Mouse (Mus musculus): Measurements from ENCODE around the gene Krt6b. TPM values are rescaled to one million over a fixed set of nuclear protein-coding genes. Genes with fewer than 3 reads are reported as not detected.
A peak's percentile ranks its signal among the peaks of the same experiment; 100 is the strongest.

Krt6b gene
- polyA plus RNA-seq, 1 experiment = not detected

DNA sequence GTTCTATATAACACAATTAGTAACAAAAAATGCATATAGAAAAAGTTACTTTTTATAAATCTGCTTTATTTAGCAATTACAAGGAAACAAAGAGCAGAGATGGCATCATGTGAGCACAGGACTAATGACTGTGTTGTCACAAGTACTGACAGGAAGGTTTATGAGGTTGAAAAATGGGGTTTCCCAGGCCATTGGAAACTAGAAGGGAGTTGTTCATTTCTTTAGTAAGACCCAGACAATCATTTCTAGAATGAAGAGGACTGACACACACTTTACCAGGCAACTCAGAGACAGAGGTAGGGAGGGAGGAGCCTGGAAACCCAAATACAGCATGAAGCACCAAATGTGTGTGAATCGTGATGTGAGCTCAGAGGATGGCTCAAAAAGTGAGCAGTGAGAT is 4.1 kb downstream of the Krt6b start:
- H3K4me1 ChIP-seq (ENCODE audit: control insufficient read depth, insufficient read depth, low read length) = no peaks in the 10 kb centered on the region
- TF ChIP-seq POLR2A (IDR thresholded peaks at IDR 0.05; ENCODE audit: borderline replicate concordance, insufficient read depth, low read length) (no peak), CTCF (IDR thresholded peaks at IDR 0.05; ENCODE audit: borderline replicate concordance, insufficient read depth, low read depth, low read length) (no peak)
- H3K27ac ChIP-seq (ENCODE audit: insufficient read depth, low read length) = no peak overlapping the region
- WGBS = 92% methylated on average over 1 of the region's 1 CpGs
- no peak for DNase-seq
- H3K4me3 ChIP-seq (replicated peaks; ENCODE audit: insufficient read depth, low read depth, low read length) = no peak overlapping the region
- H3K27me3 ChIP-seq (ENCODE audit: control insufficient read depth, insufficient read depth, low read length) = no peaks in the 10 kb centered on the region; the same call in 1 of the 2 replicates

DNA sequence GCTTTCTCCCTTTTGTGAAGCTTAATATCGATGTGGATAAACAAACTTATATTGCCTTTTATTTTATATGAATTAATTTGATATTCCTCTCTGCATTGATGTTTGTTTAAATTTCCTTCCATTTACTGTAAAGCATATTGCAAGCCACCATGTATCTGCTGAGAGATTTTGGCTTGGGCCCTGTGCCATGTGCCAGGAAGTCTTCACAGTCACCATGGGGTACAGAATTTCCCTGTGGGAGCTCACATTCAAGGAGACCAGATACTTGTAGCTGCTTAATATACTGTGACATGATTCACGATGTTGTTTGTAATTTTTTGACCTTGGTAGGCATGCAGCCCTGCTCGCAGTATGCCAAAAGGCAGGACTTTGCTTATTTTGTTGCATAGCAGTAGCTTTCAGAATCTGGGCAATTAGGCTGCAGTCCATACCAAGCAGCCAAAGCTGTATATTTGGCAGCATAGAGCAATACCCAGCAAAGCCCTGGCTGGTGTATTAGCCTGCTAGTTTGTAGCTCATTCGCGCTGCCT is 27.3 kb downstream of the Krt6b start:
- peaks cover 6% of the 10 kb centered on the region; the same call in 1 of the 2 replicates for H3K4me1 ChIP-seq (ENCODE audit: control insufficient read depth, insufficient read depth, low read length)
- DNase-seq = peak; percentile 15 to 50
- H3K27me3 ChIP-seq (ENCODE audit: control insufficient read depth, insufficient read depth, low read length) = no peaks in the 10 kb centered on the region
- H3K4me3 ChIP-seq (replicated peaks; ENCODE audit: insufficient read depth, low read depth, low read length) = no peak overlapping the region
- WGBS = 19% methylated on average over 5 of the region's 5 CpGs
- TF ChIP-seq CTCF (IDR thresholded peaks at IDR 0.05; ENCODE audit: borderline replicate concordance, insufficient read depth, low read depth, low read length) (no peak), POLR2A (IDR thresholded peaks at IDR 0.05; ENCODE audit: borderline replicate concordance, insufficient read depth, low read length) (no peak)
- no peak overlapping the region for H3K27ac ChIP-seq (ENCODE audit: insufficient read depth, low read length)

DNA sequence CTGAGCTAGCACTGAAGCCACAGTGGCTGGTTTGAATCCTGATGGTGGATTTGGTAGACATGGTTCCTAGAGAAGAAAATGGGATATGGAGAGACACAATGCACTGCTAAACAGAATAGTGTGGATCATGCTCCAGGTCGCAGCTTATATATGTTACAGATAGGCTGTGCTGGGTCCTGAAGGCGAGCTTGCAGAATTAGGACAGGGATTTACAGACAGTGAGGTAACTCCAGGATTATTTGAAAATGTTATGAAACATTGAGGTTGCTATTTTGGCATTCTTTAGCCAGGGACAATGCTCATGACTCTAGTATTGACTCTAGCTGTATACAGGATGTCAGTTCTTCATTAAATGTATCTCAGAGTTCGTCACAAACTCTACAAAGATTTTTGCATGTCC is 32.8 kb downstream of the Krt6b start, which contains the start of gene Gm5478:
Gene Gm5478, minus strand, starts transcription at position 101 of the 400 bp plus-strand sequence.
- Histone ChIP-seq H3K27me3 (ENCODE audit: control insufficient read depth, insufficient read depth, low read length) (no peaks in the 10 kb centered on the region), H3K4me1 (ENCODE audit: control insufficient read depth, insufficient read depth, low read length) (no peaks in the 10 kb centered on the region), H3K4me3 (replicated peaks; ENCODE audit: insufficient read depth, low read depth, low read length) (no peak within 1 kb of the TSS), H3K27ac (ENCODE audit: insufficient read depth, low read length) (no peak within 1 kb of the TSS)
- TF ChIP-seq CTCF (IDR thresholded peaks at IDR 0.05; ENCODE audit: borderline replicate concordance, insufficient read depth, low read depth, low read length) = no peak
- no peak for TF ChIP-seq POLR2A (IDR thresholded peaks at IDR 0.05; ENCODE audit: borderline replicate concordance, insufficient read depth, low read length)
- DNase-seq = no peak
- WGBS = 84% methylated on average over 3 of the region's 3 CpGs

DNA sequence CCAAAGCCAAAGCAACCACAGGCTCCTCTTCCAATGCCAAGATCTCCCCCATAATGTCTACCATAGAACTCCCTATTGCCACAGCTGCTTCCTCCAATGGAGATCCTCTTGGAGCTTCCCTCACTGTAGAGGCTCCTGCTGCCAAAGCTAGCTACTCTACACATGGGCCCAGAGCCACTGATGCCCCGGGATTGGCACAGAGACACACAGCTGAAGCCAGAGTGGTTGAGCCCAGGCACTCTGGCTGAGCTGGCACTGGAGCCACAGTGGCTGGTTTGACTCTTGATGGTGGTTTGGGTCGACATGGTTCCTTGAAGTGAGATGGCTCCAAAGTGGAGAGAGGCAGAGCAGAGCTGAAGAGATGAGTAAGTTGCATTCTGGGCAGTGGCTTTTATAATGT is 52.2 kb downstream of the Krt6b start, which contains the start of gene Gm5414:
Gene Gm5414, minus strand, starts transcription at position 305 of the 400 bp plus-strand sequence.
- TF ChIP-seq POLR2A (IDR thresholded peaks at IDR 0.05; ENCODE audit: borderline replicate concordance, insufficient read depth, low read length) = no peak
- TF ChIP-seq CTCF (IDR thresholded peaks at IDR 0.05; ENCODE audit: borderline replicate concordance, insufficient read depth, low read depth, low read length) = no peak
- H3K27me3 ChIP-seq (ENCODE audit: control insufficient read depth, insufficient read depth, low read length) = no peaks in the 10 kb centered on the region
- no peaks in the 10 kb centered on the region for H3K4me1 ChIP-seq (ENCODE audit: control insufficient read depth, insufficient read depth, low read length)
- WGBS = 13% methylated on average over 2 of the region's 2 CpGs
- DNase-seq = no peak
- H3K27ac ChIP-seq (ENCODE audit: insufficient read depth, low read length) = no peak within 1 kb of the TSS
- H3K4me3 ChIP-seq (replicated peaks; ENCODE audit: insufficient read depth, low read depth, low read length) = no peak within 1 kb of the TSS

Other genes starting within 250 kb of the Krt6b start
- gene Krt87, start 241.5 kb downstream of the Krt6b start, polyA plus RNA-seq (2012; rRNA removed) = 0.13 and 0.15 TPM in 2 replicates
- not detected in 2 replicates for gene Krt88, start 232.5 kb downstream of the Krt6b start, polyA plus RNA-seq (2012; rRNA removed)
- gene Krt81, start 216.5 kb downstream of the Krt6b start, polyA plus RNA-seq (2012; rRNA removed) = not detected in 2 replicates
- not detected in 2 replicates for gene Krt86, start 206.8 kb downstream of the Krt6b start, polyA plus RNA-seq (2012; rRNA removed)
- not detected in 2 replicates for gene Krt83, start 188.8 kb downstream of the Krt6b start, polyA plus RNA-seq (2012; rRNA removed)
- not detected in 2 replicates for gene Gm49425, start 163.0 kb downstream of the Krt6b start, polyA plus RNA-seq (2012; rRNA removed)
- gene Krt84, start 147.5 kb downstream of the Krt6b start, polyA plus RNA-seq (2012; rRNA removed) = not detected in 2 replicates
- gene Krt82, start 129.6 kb downstream of the Krt6b start, polyA plus RNA-seq (2012; rRNA removed) = not detected in 2 replicates
- 0.03 and 0.08 TPM in 2 replicates for gene Krt90, start 117.3 kb downstream of the Krt6b start, polyA plus RNA-seq (2012; rRNA removed)
- not detected in 2 replicates for gene Krt75, start 106.4 kb downstream of the Krt6b start, polyA plus RNA-seq (2012; rRNA removed)
- gene Gm5414, start 52.1 kb downstream of the Krt6b start, polyA plus RNA-seq (2012; rRNA removed) = not detected in 2 replicates
- not detected in 2 replicates for gene Gm5478, start 32.9 kb downstream of the Krt6b start, polyA plus RNA-seq (2012; rRNA removed)
- not detected in 2 replicates for gene Krt6a, start 14.0 kb upstream of the Krt6b start, polyA plus RNA-seq (2012; rRNA removed)
- 0.08 TPM in 1 of 2 replicates, not detected in the other for gene Krt5, start 32.6 kb upstream of the Krt6b start, polyA plus RNA-seq (2012; rRNA removed)
- 0.25 and 0.54 TPM in 2 replicates for gene Krt71, start 62.8 kb upstream of the Krt6b start, polyA plus RNA-seq (2012; rRNA removed)
- gene Krt72, start 106.2 kb upstream of the Krt6b start, polyA plus RNA-seq (2012; rRNA removed) = not detected in 2 replicates
- gene Krt73, start 122.1 kb upstream of the Krt6b start, polyA plus RNA-seq (2012; rRNA removed) = 0.05 TPM in 1 of 2 replicates, not detected in the other
- not detected in 2 replicates for gene Krt2, start 137.9 kb upstream of the Krt6b start, polyA plus RNA-seq (2012; rRNA removed)
- gene Krt1, start 170.5 kb upstream of the Krt6b start, polyA plus RNA-seq (2012; rRNA removed) = 4.8 and 5.3 TPM in 2 replicates
- 0.26 and 0.49 TPM in 2 replicates for gene Krt77, start 189.4 kb upstream of the Krt6b start, polyA plus RNA-seq (2012; rRNA removed)
- 0.05 TPM in 1 of 2 replicates, not detected in the other for gene Krt76, start 212.6 kb upstream of the Krt6b start, polyA plus RNA-seq (2012; rRNA removed)
- gene Krt4, start 244.4 kb upstream of the Krt6b start, polyA plus RNA-seq (2012; rRNA removed) = 0.05 TPM in 1 of 2 replicates, not detected in the other